ENCODE assay signal across 10 mouse cellular contexts in genomic region chr3:54745799-54746198, GRCm38 (mm10). TPM values are rescaled to one million over a fixed set of nuclear protein-coding genes. Genes with fewer than 3 reads are reported as not detected.
DNase-seq lines count a peak whose midpoint lies in the region; ATAC-seq and TF ChIP-seq lines count a peak whose summit lies in the region.
"Had no signal": no experiment of that assay in that cellular context is flagged by ENCODE, and none has a peak within 500 bp of the region (broad histone marks: within the 10 kb centered on the region; RNA-seq: fewer than 3 reads in every experiment).

No protein-coding gene starts in this region.

- 61% methylated on average over 5 of the region's 5 CpGs for WGBS in heart, adult 2 months
- 78% methylated on average over 5 of the region's 5 CpGs for WGBS in spleen, adult 2 months

- H3K36me3 ChIP-seq in heart, adult 2 months (ENCODE audit: control insufficient read depth, insufficient read depth, low read length) = no peaks in the 10 kb centered on the region
- H3K36me3 ChIP-seq in spleen, adult 2 months (ENCODE audit: control insufficient read depth, insufficient read depth, low read length) = peaks cover 61% of the 10 kb centered on the region

- TF ChIP-seq POLR2A in heart, adult 2 months (IDR thresholded peaks at IDR 0.05; ENCODE audit: insufficient read depth, low read depth, low read length) = no peak
- no peak for TF ChIP-seq POLR2A in spleen, adult 2 months (IDR thresholded peaks at IDR 0.05; ENCODE audit: low read depth, low read length)

- no peaks in the 10 kb centered on the region for H3K4me1 ChIP-seq in heart, adult 2 months (ENCODE audit: control insufficient read depth, insufficient read depth, low read length)
- no peaks in the 10 kb centered on the region for H3K4me1 ChIP-seq in spleen, adult 2 months (ENCODE audit: control insufficient read depth, insufficient read depth, insufficient read length)

- H3K79me2 ChIP-seq in heart, adult 2 months (replicated peaks; ENCODE audit: control insufficient read depth, insufficient read depth, low read length) = no peaks in the 10 kb centered on the region

- intact Hi-C loops in heart, adult 2 months (cut with DNase I) = loop anchor here (10.0 kb wide), 1 partner anchor 319 kb away; no protein-coding TSS in a partner anchor

- H3K27ac ChIP-seq in heart, adult 2 months = no peak overlapping the region
- H3K27ac ChIP-seq in spleen, adult 2 months (ENCODE audit: insufficient read depth, low read length) = no peak overlapping the region

- H3K27me3 ChIP-seq in heart, adult 2 months (ENCODE audit: control insufficient read depth, insufficient read depth, low read length) = no peaks in the 10 kb centered on the region
- no peaks in the 10 kb centered on the region for H3K27me3 ChIP-seq in spleen, adult 2 months (ENCODE audit: control insufficient read depth, insufficient read depth, low read length)

- peak; percentile 63 for ATAC-seq in megakaryocyte, adult 5-6 weeks (ENCODE audit: poor library complexity, severe bottlenecking)

- TF ChIP-seq EP300 in heart, adult 2 months (IDR thresholded peaks at IDR 0.05; ENCODE audit: insufficient read depth, low read depth, low read length) = no peak

- no peak overlapping the region for H3K9ac ChIP-seq in heart, adult 2 months (ENCODE audit: low read depth, low read length)

- peak; percentile 58 for TF ChIP-seq CTCF in heart, adult 2 months (IDR thresholded peaks at IDR 0.05)
- peak; percentile 38; the same call in 1 of the 2 replicates for TF ChIP-seq CTCF in spleen, adult 2 months (IDR thresholded peaks at IDR 0.05; ENCODE audit: extremely low read depth, insufficient read depth, insufficient read length, insufficient replicate concordance)

- no peak overlapping the region for H3K4me3 ChIP-seq in heart, adult 2 months
- H3K4me3 ChIP-seq in spleen, adult 2 months (ENCODE audit: extremely low read depth, insufficient read depth, insufficient read length) = no peak overlapping the region

- no peak for DNase-seq in heart, adult 2 months
- no peak for DNase-seq in heart, adult 8-10 months (ENCODE audit: low spot score)
- DNase-seq in spleen, adult 2 months (ENCODE audit: low read depth in 1 of 2, low spot score in 2 of 2) = no peak
- no peak for DNase-seq in spleen, adult 12 weeks (ENCODE audit: low spot score)
- DNase-seq in embryo, embryonic 11 days = peak; percentile 49
- no peak for DNase-seq in spleen, postnatal 36 days (ENCODE audit: low spot score in 2 of 2)
- no peak for DNase-seq in right cerebral cortex, adult 18-20 months

RNA-seq across cellular contexts. Expression of gene Smad9, which starts 9.6 kb away (rescaled TPM):
- total RNA-seq in heart, adult 2 months (2021) = 1 to 10 TPM; 1.6 to 3.5 TPM
- 1.0 and 1.5 TPM in 2 replicates for polyA plus RNA-seq in heart, adult 2 months (2012; rRNA removed)
- 1 to 10 TPM; 2.4 to 3.6 (median 2.5) TPM for total RNA-seq in heart, adult 8-10 months (2022)
- 0.23 and 0.28 TPM in 2 replicates for polyA plus RNA-seq in spleen, adult 2 months (2012; rRNA removed)
- not detected in 2 replicates for total RNA-seq in megakaryocyte, adult 5-6 weeks (2015)
- total RNA-seq in megakaryocyte, adult 5-6 weeks (2017) = not detected in 2 replicates
- total RNA-seq: neutrophil, adult 5-6 weeks had no signal

RNA-seq across cellular contexts. Expression of gene Alg5, which starts 10.5 kb away (rescaled TPM):
- total RNA-seq in heart, adult 2 months (2021) = 10 to 100 TPM in 1 of 2 experiments, 1 to 10 TPM in 1; 8.9 to 10.5 TPM
- polyA plus RNA-seq in heart, adult 2 months (2012; rRNA removed) = 6.9 and 10.4 TPM in 2 replicates
- total RNA-seq in heart, adult 8-10 months (2022) = 10 to 100 TPM in 2 of 4 experiments, 1 to 10 TPM in 2; 9.2 to 11.3 (median 10.3) TPM
- polyA plus RNA-seq in spleen, adult 2 months (2012; rRNA removed) = 5.5 and 7.6 TPM in 2 replicates
- 41.2 and 45.8 TPM in 2 replicates for total RNA-seq in megakaryocyte, adult 5-6 weeks (2015)
- total RNA-seq in megakaryocyte, adult 5-6 weeks (2017) = 19.2 and 21.1 TPM in 2 replicates

RNA-seq across cellular contexts. Expression of gene Exosc8, which starts 10.6 kb away (rescaled TPM):
- 10 to 100 TPM; 19.0 to 19.7 TPM for total RNA-seq in heart, adult 2 months (2021)
- 10.7 and 19.9 TPM in 2 replicates for polyA plus RNA-seq in heart, adult 2 months (2012; rRNA removed)
- 10 to 100 TPM; 16.1 to 20.2 (median 18.9) TPM for total RNA-seq in heart, adult 8-10 months (2022)
- polyA plus RNA-seq in spleen, adult 2 months (2012; rRNA removed) = 24.3 and 25.5 TPM in 2 replicates
- total RNA-seq in megakaryocyte, adult 5-6 weeks (2015) = 118 and 124 TPM in 2 replicates
- total RNA-seq in megakaryocyte, adult 5-6 weeks (2017) = 126 and 153 TPM in 2 replicates

RNA-seq across cellular contexts. Expression of gene Gm21958, which starts 31.6 kb away (rescaled TPM):
- not detected for total RNA-seq in heart, adult 2 months (2021)
- polyA plus RNA-seq in heart, adult 2 months (2012; rRNA removed) = not detected in 2 replicates
- not detected for total RNA-seq in heart, adult 8-10 months (2022)
- not detected in 2 replicates for polyA plus RNA-seq in spleen, adult 2 months (2012; rRNA removed)
- total RNA-seq in megakaryocyte, adult 5-6 weeks (2015) = not detected in 2 replicates
- not detected in 2 replicates for total RNA-seq in megakaryocyte, adult 5-6 weeks (2017)
- total RNA-seq: layer of hippocampus, postnatal 25 days; neutrophil, adult 5-6 weeks had no signal

RNA-seq across cellular contexts. Expression of gene Supt20, which starts 53.2 kb away (rescaled TPM):
- 10 to 100 TPM; 18.0 to 19.8 TPM for total RNA-seq in heart, adult 2 months (2021)
- polyA plus RNA-seq in heart, adult 2 months (2012; rRNA removed) = 22.7 and 26.4 TPM in 2 replicates
- 10 to 100 TPM; 16.7 to 22.3 (median 18.6) TPM for total RNA-seq in heart, adult 8-10 months (2022)
- 51.3 and 55.7 TPM in 2 replicates for polyA plus RNA-seq in spleen, adult 2 months (2012; rRNA removed)
- total RNA-seq in megakaryocyte, adult 5-6 weeks (2015) = 60.1 and 66.0 TPM in 2 replicates
- 39.4 and 40.6 TPM in 2 replicates for total RNA-seq in megakaryocyte, adult 5-6 weeks (2017)

Comparison
In these comparisons a context has a peak if more than half of its experiments do, and no peak if none do; other contexts are left out.
1. RNA of gene Exosc8, which starts 10.6 kb away (total RNA-seq): 118 to 153 TPM in megakaryocyte, adult 5-6 weeks; 19.0 to 19.7 TPM in heart, adult 2 months and 16.1 to 20.2 TPM in heart, adult 8-10 months; every median in the first group is over 4 times any median in the second.